Mouse (Mus musculus) G1E (cell line): Measurements from ENCODE around the gene Eif3c. TPM values are rescaled to one million over a fixed set of nuclear protein-coding genes. Genes with fewer than 3 reads are reported as not detected.

Experiments
- ATAC-seq: 2 replicates; pipeline ENCODE4 v1.8.0; 2016; ENCODE audit warnings: mild to moderate bottlenecking; ENCODE audit not compliant: insufficient number of reproducible peaks, poor library complexity, low FRiP score, severe bottlenecking; ENCODE audit errors: extremely low read depth
- DNase-seq: peaks from one replicate; pipeline ENCODE4 v3.0.0; 2012; ENCODE audit warnings: low spot score
- H3K27me3 ChIP-seq: 2 replicates; pipeline ENCODE4 v1.6.1; 2012; ENCODE audit warnings: mild to moderate bottlenecking, low read length, inconsistent platforms; ENCODE audit not compliant: insufficient read depth
- H3K36me3 ChIP-seq: replicated peaks from 2 replicates; pipeline ENCODE3; 2012; ENCODE audit warnings: mild to moderate bottlenecking, inconsistent platforms
- H3K4me1 ChIP-seq: 2 replicates; pipeline ENCODE4 v1.6.1; 2012; ENCODE audit warnings: low read depth, low read length, inconsistent platforms, mixed read lengths; ENCODE audit not compliant: insufficient read depth
- H3K4me3 ChIP-seq: 2 replicates; pipeline ENCODE4 v1.5.1; 2012; ENCODE audit warnings: low read depth, mild to moderate bottlenecking, inconsistent platforms, low read length, moderate library complexity, mixed read lengths
- H3K9me3 ChIP-seq: replicated peaks from 2 replicates; pipeline ENCODE4 v1.6.1; 2012; ENCODE audit warnings: inconsistent platforms
- CTCF ChIP-seq: IDR thresholded peaks from 2 replicates; pipeline ENCODE4 v1.5.1; 2012; ENCODE audit warnings: low read depth, low read length, inconsistent platforms, mixed read lengths
- GATA1 ChIP-seq: IDR thresholded peaks from 2 replicates; pipeline ENCODE4 v1.6.1; 2012; ENCODE audit warnings: borderline replicate concordance, low read length, inconsistent platforms, mixed read lengths
- GATA2 ChIP-seq: IDR thresholded peaks from 2 replicates; pipeline ENCODE4 v1.6.1; 2012; ENCODE audit warnings: low read depth, low read length, inconsistent platforms, borderline replicate concordance
- POLR2AphosphoS5 ChIP-seq: IDR thresholded peaks from 2 replicates; pipeline ENCODE4 v1.6.1; 2012; ENCODE audit warnings: low read depth, low read length, inconsistent platforms; ENCODE audit not compliant: insufficient replicate concordance
- TAL1 ChIP-seq: conservative IDR thresholded peaks from 2 replicates; pipeline ENCODE4 v1.6.1; 2012; ENCODE audit warnings: low read depth, low read length, inconsistent platforms, mixed read lengths
- polyA plus RNA-seq: library from polyadenylated mRNA; stranded (reverse); fragments of >175 nt; gene quantifications from 2 replicates; pipeline ENCODE4 v1.2.3, GENCODE M21; 2012
- total RNA-seq, 2 experiments: library from RNA; stranded (forward) in 1 of 2; stranded (reverse) in 1 of 2; fragments of 200-1000 nt in 1 of 2; fragments of >200 nt in 1 of 2; fragmentation: Nextera tagmentation in 1 of 2; gene quantifications; 2 replicates each; pipeline ENCODE4 v1.2.3; 2014 to 2017

The Eif3c gene
- total and polyA plus RNA-seq, 3 experiments, result 114 to 580 (median 235) TPM

DNA sequence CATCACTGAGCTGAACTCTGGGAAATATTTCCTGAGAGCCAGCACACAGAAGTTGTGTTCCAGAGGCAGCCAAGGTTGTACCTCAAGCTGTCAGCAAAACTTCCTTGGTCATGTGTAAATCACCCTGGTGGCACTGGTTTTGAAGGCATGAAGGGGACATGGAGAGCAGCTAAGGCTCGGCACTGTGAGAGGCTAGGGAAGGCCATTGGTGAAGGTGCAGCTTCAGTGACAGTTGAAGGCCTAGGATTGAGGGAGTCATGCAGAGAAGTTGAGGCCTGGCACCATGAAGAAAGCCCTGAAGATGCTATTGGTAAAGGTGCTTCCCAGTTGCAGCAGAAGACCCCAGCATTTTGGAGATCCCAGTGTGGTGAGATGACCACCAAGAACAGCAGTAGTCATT, 24.6 kb downstream of the Eif3c start:
- no peaks in the 10 kb centered on the region for H3K9me3 ChIP-seq
- H3K4me1 ChIP-seq, result 0 out of 2 replicates have a peak, but pooled peaks cover 3% of the 10 kb centered on the region
- ATAC-seq (no peak), DNase-seq (no peak)
- peaks cover 36% of the 10 kb centered on the region for H3K36me3 ChIP-seq
- TF ChIP-seq CTCF, result no peak
- no peak overlapping the region for H3K4me3 ChIP-seq
- peaks cover 15% of the 10 kb centered on the region for H3K27me3 ChIP-seq

DNA sequence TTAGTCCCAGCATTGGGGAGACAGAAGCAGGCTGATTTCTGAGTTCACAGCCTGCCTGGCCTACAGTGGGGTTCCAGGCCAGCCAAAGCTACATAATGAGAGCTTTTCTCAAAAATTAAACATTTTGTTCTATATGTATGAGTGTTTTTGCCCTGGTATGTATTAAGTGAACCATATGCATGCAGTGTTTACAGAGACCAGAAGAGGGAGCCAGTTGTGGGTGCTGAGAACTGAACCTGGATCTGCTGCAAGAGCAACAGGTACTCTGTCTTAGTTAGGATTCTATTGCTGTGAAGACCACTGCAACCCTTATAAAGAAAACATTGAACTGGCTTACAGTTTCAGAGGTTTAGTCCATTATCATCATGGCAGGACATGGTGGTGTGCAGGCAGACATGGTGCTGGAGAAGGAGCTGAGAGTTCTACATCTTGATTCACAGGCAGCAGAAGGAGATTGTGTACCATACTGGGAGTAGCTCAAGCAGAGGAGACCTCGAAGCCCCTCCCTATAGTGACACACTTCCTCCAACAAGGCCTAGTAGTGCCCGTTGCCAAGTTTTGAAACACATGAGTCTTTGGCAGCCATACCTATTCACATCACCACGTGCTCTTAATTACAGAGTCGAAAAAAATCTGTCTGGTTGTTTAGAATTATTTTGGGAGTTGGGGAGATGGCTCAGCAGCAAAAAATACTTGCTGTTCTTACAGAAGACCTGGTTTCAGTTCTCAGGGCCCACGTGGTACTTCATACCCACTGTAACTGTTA, 28.2 kb downstream of the Eif3c start:
- Histone ChIP-seq H3K9me3 (no peaks in the 10 kb centered on the region), H3K4me1 (0 out of 2 replicates have a peak, but pooled peaks cover 3% of the 10 kb centered on the region), H3K36me3 (peaks cover 2% of the 10 kb centered on the region), H3K27me3 (peaks cover 23% of the 10 kb centered on the region), H3K4me3 (no peak overlapping the region)
- DNase-seq (no peak), ATAC-seq (no peak)
- TF ChIP-seq CTCF, result peak; percentile 68
- no peak for TF ChIP-seq POLR2AphosphoS5

DNA sequence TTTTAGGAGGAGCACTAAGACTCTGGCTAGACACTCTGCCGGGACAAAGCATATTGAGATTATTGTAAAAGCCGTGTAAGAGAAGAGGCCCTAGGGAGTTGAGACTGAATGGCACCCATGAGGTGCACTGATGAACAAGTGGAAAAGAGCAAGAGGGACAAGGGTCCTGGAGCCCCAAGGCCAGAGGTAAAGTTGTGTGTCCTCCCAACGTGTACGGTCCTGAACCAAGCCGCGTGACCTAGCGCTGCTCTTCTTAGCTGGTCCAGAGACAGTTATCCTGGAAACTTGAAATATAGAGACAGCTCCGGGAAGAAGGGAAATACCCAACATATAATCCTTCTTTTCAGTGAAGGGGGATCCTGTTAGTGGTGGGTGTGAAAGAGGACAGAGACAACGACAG, 29.7 kb downstream of the Eif3c start:
- H3K27me3 ChIP-seq, result peaks cover 23% of the 10 kb centered on the region
- no peaks in the 10 kb centered on the region for H3K9me3 ChIP-seq
- ATAC-seq (no peak), DNase-seq (no peak)
- TF ChIP-seq GATA1, result no peak
- TF ChIP-seq TAL1, result no peak
- TF ChIP-seq POLR2AphosphoS5, result no peak
- TF ChIP-seq GATA2, result no peak
- TF ChIP-seq CTCF, result no peak
- no peaks in the 10 kb centered on the region for H3K36me3 ChIP-seq
- no peak overlapping the region for H3K4me3 ChIP-seq
- 0 out of 2 replicates have a peak, but pooled peaks cover 3% of the 10 kb centered on the region for H3K4me1 ChIP-seq

DNA sequence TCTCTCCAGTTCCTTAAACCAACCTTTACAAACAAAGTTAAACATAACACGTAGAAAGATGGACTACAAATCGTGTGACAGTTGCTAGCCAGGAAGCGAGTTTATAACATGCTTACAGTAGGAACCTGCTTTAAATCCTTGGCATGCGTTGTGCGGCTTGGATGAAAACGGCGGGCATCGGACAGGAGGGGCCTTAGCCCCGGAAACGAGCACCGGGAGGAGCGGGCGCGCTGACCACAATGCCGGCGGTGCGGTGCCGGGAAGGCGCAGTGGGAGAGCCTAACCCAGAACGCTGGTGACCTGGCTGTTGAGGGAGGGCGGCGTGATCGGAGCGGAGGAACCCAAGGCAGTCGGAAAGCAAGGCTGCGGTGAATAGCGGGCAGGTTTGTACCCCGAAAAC, 30.4 kb downstream of the Eif3c start:
- Histone ChIP-seq H3K4me3 (no peak overlapping the region), H3K36me3 (no peaks in the 10 kb centered on the region), H3K4me1 (0 out of 2 replicates have a peak, but pooled peaks cover 3% of the 10 kb centered on the region), H3K9me3 (no peaks in the 10 kb centered on the region), H3K27me3 (peaks cover 23% of the 10 kb centered on the region)
- TF ChIP-seq GATA2, result no peak
- no peak for TF ChIP-seq GATA1
- no peak for TF ChIP-seq CTCF
- TF ChIP-seq POLR2AphosphoS5, result no peak
- TF ChIP-seq TAL1, result no peak
- ATAC-seq (no peak), DNase-seq (no peak)

DNA sequence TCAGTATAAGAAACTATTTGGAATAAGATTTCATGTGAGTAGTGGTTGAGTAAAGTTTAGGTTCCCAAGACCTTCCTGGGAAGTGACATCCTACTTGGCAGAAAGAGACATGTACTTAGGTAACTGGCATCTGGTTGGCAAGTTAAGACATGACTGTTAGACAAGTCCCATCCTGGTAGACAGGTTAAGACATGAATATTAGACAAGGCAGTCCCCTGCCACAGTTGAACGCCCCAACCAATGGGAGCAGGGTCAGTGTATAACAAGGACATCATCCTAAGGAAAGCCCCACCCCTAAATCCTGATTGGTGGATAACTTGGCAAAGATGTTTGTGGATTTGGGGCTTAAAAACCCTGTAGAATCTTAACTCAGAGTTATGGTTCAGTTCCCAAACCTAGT, 32.8 kb downstream of the Eif3c start:
- Histone ChIP-seq H3K36me3 (no peaks in the 10 kb centered on the region), H3K4me3 (no peak overlapping the region), H3K4me1 (no peaks in the 10 kb centered on the region), H3K9me3 (no peaks in the 10 kb centered on the region), H3K27me3 (peaks cover 12% of the 10 kb centered on the region; the same call in 1 of the 2 replicates)
- no peak for TF ChIP-seq GATA2
- TF ChIP-seq TAL1, result no peak
- no peak for TF ChIP-seq POLR2AphosphoS5
- no peak for DNase-seq
- no peak for ATAC-seq

DNA sequence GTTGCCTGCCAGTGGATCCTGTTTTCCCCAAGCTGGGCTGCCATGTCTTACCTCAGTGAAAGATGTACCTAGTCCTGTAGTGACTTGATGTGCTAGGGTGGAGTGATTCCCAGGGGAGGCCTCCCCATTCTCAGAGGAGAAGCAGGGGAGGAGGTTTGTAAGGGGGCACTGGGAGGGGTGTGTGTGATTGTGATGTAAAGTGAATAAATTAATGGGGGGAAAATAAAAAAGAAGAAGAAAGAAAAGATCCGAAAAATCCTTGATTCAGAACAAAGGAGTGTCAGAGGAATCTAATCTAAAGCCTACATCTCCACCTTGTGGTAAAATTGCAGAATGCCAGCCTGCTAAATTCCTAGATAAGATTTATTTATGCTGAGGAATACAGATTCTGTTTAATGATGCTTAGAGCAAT, 38.0 kb downstream of the Eif3c start:
- no peak overlapping the region for H3K4me3 ChIP-seq
- H3K4me1 ChIP-seq, result peaks cover 3% of the 10 kb centered on the region; the same call in 1 of the 2 replicates
- ATAC-seq (no peak), DNase-seq (peak; percentile 13)
- no peaks in the 10 kb centered on the region for H3K36me3 ChIP-seq
- no peak for TF ChIP-seq TAL1
- no peak for TF ChIP-seq POLR2AphosphoS5
- TF ChIP-seq GATA1, result no peak
- TF ChIP-seq CTCF, result no peak
- no peak for TF ChIP-seq GATA2
- H3K27me3 ChIP-seq, result peaks cover 3% of the 10 kb centered on the region
- no peaks in the 10 kb centered on the region for H3K9me3 ChIP-seq

DNA sequence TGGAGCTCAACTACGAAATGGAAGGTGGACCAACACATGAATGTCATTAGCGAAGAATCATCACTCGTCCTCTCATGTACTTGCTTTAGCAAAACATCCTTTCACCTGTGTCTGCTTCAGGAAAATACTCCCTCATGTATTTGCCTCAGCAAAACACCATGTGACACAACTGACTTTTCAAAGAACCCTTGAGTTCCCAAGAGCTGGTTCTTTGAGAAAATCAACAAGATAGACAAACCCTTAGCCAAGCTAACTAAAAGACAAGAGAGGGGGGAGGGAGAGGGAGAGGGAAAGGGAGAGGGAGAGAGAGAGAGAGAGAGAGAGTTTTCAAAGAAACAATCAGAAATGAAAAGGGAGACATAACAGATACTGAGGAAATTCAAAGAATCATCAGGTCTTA, 42.9 kb downstream of the Eif3c start:
- H3K9me3 ChIP-seq, result no peaks in the 10 kb centered on the region
- peaks cover 3% of the 10 kb centered on the region for H3K4me1 ChIP-seq
- no peak for ATAC-seq
- no peak for DNase-seq
- TF ChIP-seq GATA2 (no peak), TAL1 (no peak), POLR2AphosphoS5 (no peak), CTCF (no peak), GATA1 (no peak)
- H3K4me3 ChIP-seq, result no peak overlapping the region
- H3K27me3 ChIP-seq, result peaks cover 17% of the 10 kb centered on the region
- no peaks in the 10 kb centered on the region for H3K36me3 ChIP-seq
